Mouse (Mus musculus): ENCODE data around the gene Frat2. TPM values are rescaled to one million over a fixed set of nuclear protein-coding genes. Genes with fewer than 3 reads are reported as not detected.
A peak's percentile ranks its signal among the peaks of the same experiment; 100 is the strongest.

The Frat2 gene
- polyA plus RNA-seq, 1 experiment from 2014 or later = 3.3 TPM

- Histone ChIP-seq H3K4me3 (ENCODE audit: low read depth, low read length) (peak overlapping the region; percentile 23), H3K27ac (ENCODE audit: low read depth) (peak overlapping the region; percentile 88), H3K27me3 (ENCODE audit: insufficient read depth, low read length) (no peaks in the 10 kb centered on the region), H3K4me1 (ENCODE audit: insufficient read depth) (peaks cover 48% of the 10 kb centered on the region), H3K4me2 (ENCODE audit: low read depth, low read length) (peak overlapping the region; percentile 49), H3K9me3 (ENCODE audit: low read length) (no peaks in the 10 kb centered on the region), H3K9ac (replicated peaks) (peak overlapping the region; percentile 10; the same call in 1 of the 2 replicates), H3K36me3 (replicated peaks; ENCODE audit: insufficient read depth, low read length) (no peaks in the 10 kb centered on the region)
- ATAC-seq (peak; percentile 79), DNase-seq (peak; percentile 28)
- TF ChIP-seq CTCF (IDR thresholded peaks at IDR 0.05; ENCODE audit: low read depth) = no peak
- TF ChIP-seq EP300 (IDR thresholded peaks at IDR 0.05; ENCODE audit: low read depth) = peak; percentile 97
- WGBS (ENCODE audit: insufficient replicate concordance) = 24% methylated on average over 6 of the region's 6 CpGs
These were observed 9.1 kb downstream of the Frat2 start for GRCm38 (mm10) chr19:41838808-41839207.

GRCm38 (mm10) chr19:41837917-41838261, 10.0 kb downstream of the Frat2 start:
- DNase-seq = peak; percentile 37
- WGBS (ENCODE audit: insufficient replicate concordance) = 25% methylated on average over 4 of the region's 4 CpGs

GRCm38 (mm10) chr19:41837194-41837916, 10.6 kb downstream of the Frat2 start:
- peak overlapping the region; percentile 49 for H3K4me2 ChIP-seq (ENCODE audit: low read depth, low read length)
- no peak overlapping the region for H3K4me3 ChIP-seq (ENCODE audit: low read depth, low read length)
- peaks cover 55% of the 10 kb centered on the region for H3K4me1 ChIP-seq (ENCODE audit: insufficient read depth)
- DNase-seq (peak; percentile 42), ATAC-seq (peak; percentile 62)
- no peaks in the 10 kb centered on the region for H3K36me3 ChIP-seq (replicated peaks; ENCODE audit: insufficient read depth, low read length)
- H3K9ac ChIP-seq (replicated peaks) = no peak overlapping the region
- no peaks in the 10 kb centered on the region for H3K27me3 ChIP-seq (ENCODE audit: insufficient read depth, low read length)
- 37% methylated on average over 9 of the region's 9 CpGs for WGBS (ENCODE audit: insufficient replicate concordance)
- TF ChIP-seq EP300 (IDR thresholded peaks at IDR 0.05; ENCODE audit: low read depth) (peak; percentile 95), CTCF (IDR thresholded peaks at IDR 0.05; ENCODE audit: low read depth) (no peak)
- H3K9me3 ChIP-seq (ENCODE audit: low read length) = no peaks in the 10 kb centered on the region
- peak overlapping the region; percentile 88 for H3K27ac ChIP-seq (ENCODE audit: low read depth)

More at GRCm38 (mm10) chr19:41837917-41838261, 10.0 kb downstream of the Frat2 start:
- H3K27me3 ChIP-seq (ENCODE audit: insufficient read depth, low read length) = no peaks in the 10 kb centered on the region
- peaks cover 50% of the 10 kb centered on the region for H3K4me1 ChIP-seq (ENCODE audit: insufficient read depth)
- no peak overlapping the region for H3K9ac ChIP-seq (replicated peaks)
- no peaks in the 10 kb centered on the region for H3K9me3 ChIP-seq (ENCODE audit: low read length)
- H3K4me3 ChIP-seq (ENCODE audit: low read depth, low read length) = 0 out of 2 replicates have a peak overlapping the region, but pooled peaks have one; percentile 23
- H3K36me3 ChIP-seq (replicated peaks; ENCODE audit: insufficient read depth, low read length) = no peaks in the 10 kb centered on the region
- peak overlapping the region; percentile 88 for H3K27ac ChIP-seq (ENCODE audit: low read depth)
- TF ChIP-seq CTCF (IDR thresholded peaks at IDR 0.05; ENCODE audit: low read depth) = no peak
- no peak for TF ChIP-seq EP300 (IDR thresholded peaks at IDR 0.05; ENCODE audit: low read depth)
- peak overlapping the region; percentile 49 for H3K4me2 ChIP-seq (ENCODE audit: low read depth, low read length)
- peak; percentile 31 for ATAC-seq

- ATAC-seq (no peak), DNase-seq (no peak)
- H3K36me3 ChIP-seq (replicated peaks; ENCODE audit: insufficient read depth, low read length) = no peaks in the 10 kb centered on the region
- peak overlapping the region; percentile 18; the same call in 1 of the 2 replicates for H3K9ac ChIP-seq (replicated peaks)
- H3K27me3 ChIP-seq (ENCODE audit: insufficient read depth, low read length) = no peaks in the 10 kb centered on the region
- H3K27ac ChIP-seq (ENCODE audit: low read depth) = peak overlapping the region; percentile 88
- no peak for TF ChIP-seq EP300 (IDR thresholded peaks at IDR 0.05; ENCODE audit: low read depth)
- no peak for TF ChIP-seq CTCF (IDR thresholded peaks at IDR 0.05; ENCODE audit: low read depth)
- H3K4me2 ChIP-seq (ENCODE audit: low read depth, low read length) = peak overlapping the region; percentile 49
- H3K4me1 ChIP-seq (ENCODE audit: insufficient read depth) = peaks cover 61% of the 10 kb centered on the region
- no peaks in the 10 kb centered on the region for H3K9me3 ChIP-seq (ENCODE audit: low read length)
- 0 out of 2 replicates have a peak overlapping the region, but pooled peaks have one; percentile 19 for H3K4me3 ChIP-seq (ENCODE audit: low read depth, low read length)
- 34% methylated on average over 3 of the region's 3 CpGs for WGBS (ENCODE audit: insufficient replicate concordance)
These were observed 11.2 kb downstream of the Frat2 start for GRCm38 (mm10) chr19:41836719-41837118.

- H3K4me3 ChIP-seq (ENCODE audit: low read depth, low read length) = peak overlapping the region; percentile 19; the same call in 1 of the 2 replicates
These were observed 12.1 kb downstream of the Frat2 start for GRCm38 (mm10) chr19:41835816-41836215.

GRCm38 (mm10) chr19:41835407-41835806, 12.5 kb downstream of the Frat2 start:
- WGBS (ENCODE audit: insufficient replicate concordance) = 56% methylated on average over 6 of the region's 6 CpGs
- H3K36me3 ChIP-seq (replicated peaks; ENCODE audit: insufficient read depth, low read length) = no peaks in the 10 kb centered on the region
- H3K4me3 ChIP-seq (ENCODE audit: low read depth, low read length) = no peak overlapping the region
- 0 out of 2 replicates have a peak overlapping the region, but pooled peaks have one; percentile 88 for H3K27ac ChIP-seq (ENCODE audit: low read depth)
- H3K4me2 ChIP-seq (ENCODE audit: low read depth, low read length) = peak overlapping the region; percentile 49
- H3K27me3 ChIP-seq (ENCODE audit: insufficient read depth, low read length) = no peaks in the 10 kb centered on the region
- DNase-seq (no peak), ATAC-seq (no peak)
- H3K9me3 ChIP-seq (ENCODE audit: low read length) = no peaks in the 10 kb centered on the region
- H3K9ac ChIP-seq (replicated peaks) = no peak overlapping the region
- TF ChIP-seq CTCF (IDR thresholded peaks at IDR 0.05; ENCODE audit: low read depth) = no peak
- peaks cover 59% of the 10 kb centered on the region for H3K4me1 ChIP-seq (ENCODE audit: insufficient read depth)

More at GRCm38 (mm10) chr19:41835816-41836215, 12.1 kb downstream of the Frat2 start:
- no peak overlapping the region for H3K9ac ChIP-seq (replicated peaks)
- peak; percentile 81 for DNase-seq
- no peaks in the 10 kb centered on the region for H3K9me3 ChIP-seq (ENCODE audit: low read length)
- H3K36me3 ChIP-seq (replicated peaks; ENCODE audit: insufficient read depth, low read length) = no peaks in the 10 kb centered on the region
- peak; percentile 64 for ATAC-seq
- H3K4me2 ChIP-seq (ENCODE audit: low read depth, low read length) = peak overlapping the region; percentile 49
- TF ChIP-seq EP300 (IDR thresholded peaks at IDR 0.05; ENCODE audit: low read depth) = peak; percentile 82
- no peak for TF ChIP-seq CTCF (IDR thresholded peaks at IDR 0.05; ENCODE audit: low read depth)
- H3K27ac ChIP-seq (ENCODE audit: low read depth) = peak overlapping the region; percentile 88
- WGBS (ENCODE audit: insufficient replicate concordance) = 4% methylated on average over 6 of the region's 6 CpGs
- H3K27me3 ChIP-seq (ENCODE audit: insufficient read depth, low read length) = no peaks in the 10 kb centered on the region
- peaks cover 60% of the 10 kb centered on the region for H3K4me1 ChIP-seq (ENCODE audit: insufficient read depth)
